26 mouse cellular contexts compared by ENCODE assay signal in genomic region chr7:143187181-143187580, GRCm38 (mm10).
DNase-seq lines count a peak whose midpoint lies in the region; ATAC-seq lines count a peak whose summit lies in the region.
"Had no signal": no experiment of that assay in that cellular context is flagged by ENCODE, and none has a peak within 500 bp of the region (broad histone marks: within the 10 kb centered on the region; RNA-seq: fewer than 3 reads in every experiment).

No protein-coding gene starts in this region.

- H3K36me3 ChIP-seq in intestine, embryonic 14.5 days (ENCODE audit: control insufficient read depth, insufficient read depth, low read length), result no peaks in the 10 kb centered on the region
- no peaks in the 10 kb centered on the region for H3K36me3 ChIP-seq in intestine, embryonic 15.5 days
- H3K36me3 ChIP-seq in lung, embryonic 16.5 days (ENCODE audit: control insufficient read depth, insufficient read depth, low read length), result no peaks in the 10 kb centered on the region
- no peaks in the 10 kb centered on the region for H3K36me3 ChIP-seq in midbrain, embryonic 10.5 days
- H3K36me3 ChIP-seq: embryonic facial prominence, embryonic 10.5 days; embryonic facial prominence, embryonic 13.5 days; forebrain, embryonic 12.5 days; forebrain, embryonic 15.5 days; hindbrain, embryonic 13.5 days had no signal

- H3K9ac ChIP-seq in intestine, embryonic 14.5 days (ENCODE audit: low read length), result no peak overlapping the region
- no peak overlapping the region for H3K9ac ChIP-seq in intestine, embryonic 15.5 days
- H3K9ac ChIP-seq in lung, embryonic 16.5 days (ENCODE audit: low read length), result no peak overlapping the region
- H3K9ac ChIP-seq: embryonic facial prominence, embryonic 13.5 days; forebrain, embryonic 12.5 days; forebrain, embryonic 15.5 days; hindbrain, embryonic 13.5 days had no signal

- intact Hi-C loops in heart, postnatal 14 days (cut with DNase I), result no loop called here

- H3K9me3 ChIP-seq in intestine, embryonic 14.5 days (ENCODE audit: control insufficient read depth, low read length), result no peaks in the 10 kb centered on the region
- no peaks in the 10 kb centered on the region for H3K9me3 ChIP-seq in intestine, embryonic 15.5 days
- no peaks in the 10 kb centered on the region for H3K9me3 ChIP-seq in lung, embryonic 16.5 days (ENCODE audit: control insufficient read depth, low read length)
- H3K9me3 ChIP-seq in midbrain, embryonic 10.5 days (replicated peaks), result no peaks in the 10 kb centered on the region
- H3K9me3 ChIP-seq: embryonic facial prominence, embryonic 10.5 days; embryonic facial prominence, embryonic 13.5 days; forebrain, embryonic 12.5 days; forebrain, embryonic 15.5 days; hindbrain, embryonic 13.5 days had no signal

- no peak overlapping the region for H3K27ac ChIP-seq in intestine, embryonic 14.5 days (ENCODE audit: low read depth)
- no peak overlapping the region for H3K27ac ChIP-seq in intestine, embryonic 15.5 days
- peak overlapping the region; percentile 66 for H3K27ac ChIP-seq in lung, embryonic 16.5 days (ENCODE audit: low read length)
- H3K27ac ChIP-seq in midbrain, embryonic 10.5 days (replicated peaks), result no peak overlapping the region
- H3K27ac ChIP-seq: embryonic facial prominence, embryonic 10.5 days; embryonic facial prominence, embryonic 13.5 days; forebrain, embryonic 12.5 days; forebrain, embryonic 15.5 days; heart, adult 2 months; hindbrain, embryonic 13.5 days had no signal

- no peak overlapping the region for H3K4me3 ChIP-seq in intestine, embryonic 14.5 days (ENCODE audit: low read depth, low read length)
- H3K4me3 ChIP-seq in intestine, embryonic 15.5 days (replicated peaks), result no peak overlapping the region
- H3K4me3 ChIP-seq in lung, embryonic 16.5 days (ENCODE audit: low read length), result no peak overlapping the region
- H3K4me3 ChIP-seq in midbrain, embryonic 10.5 days, result no peak overlapping the region
- H3K4me3 ChIP-seq: embryonic facial prominence, embryonic 10.5 days; embryonic facial prominence, embryonic 13.5 days; erythroblast, embryonic 14.5 days; forebrain, embryonic 12.5 days; forebrain, embryonic 15.5 days; heart, adult 2 months; hindbrain, embryonic 13.5 days had no signal

- no peak for ATAC-seq in intestine, embryonic 14.5 days (replicated peaks; ENCODE audit: low FRiP score, low TSS enrichment, low read depth)
- no peak for ATAC-seq in intestine, embryonic 15.5 days
- ATAC-seq in lung, embryonic 16.5 days (ENCODE audit: low read depth), result no peak
- ATAC-seq: activated CD4-positive, CD25-positive, alpha-beta regulatory T cell, adult 4 months; forebrain, embryonic 15.5 days; hindbrain, embryonic 16.5 days had no signal

- 91% methylated on average over 3 of the region's 3 CpGs for WGBS in intestine, embryonic 14.5 days
- 93% methylated on average over 3 of the region's 3 CpGs for WGBS in intestine, embryonic 15.5 days
- 71% methylated on average over 3 of the region's 3 CpGs for WGBS in lung, embryonic 16.5 days
- 85% methylated on average over 3 of the region's 3 CpGs for WGBS in midbrain, embryonic 10.5 days

- no peak overlapping the region for H3K4me2 ChIP-seq in intestine, embryonic 14.5 days (ENCODE audit: low read length)
- no peak overlapping the region for H3K4me2 ChIP-seq in intestine, embryonic 15.5 days (replicated peaks)
- no peak overlapping the region for H3K4me2 ChIP-seq in lung, embryonic 16.5 days (ENCODE audit: low read depth, low read length)
- H3K4me2 ChIP-seq: embryonic facial prominence, embryonic 13.5 days; forebrain, embryonic 12.5 days; forebrain, embryonic 15.5 days; heart, embryonic 11.5 days; hindbrain, embryonic 13.5 days had no signal

- DNase-seq in heart, adult 11 months, result peak; percentile 72
- DNase-seq in heart, postnatal 14 days, result no peak
- peak; percentile 49 for DNase-seq in intestine, embryonic 14.5 days (ENCODE audit: low spot score)
- DNase-seq in lung, postnatal 10 days, result no peak
- no peak for DNase-seq in midbrain, embryonic 10.5 days (ENCODE audit: low spot score)
- DNase-seq: adrenal gland, adult 8-10 months; adrenal gland, postnatal 25 days; cerebellum, adult 11-12 months; cerebellum, adult 8-10 months; cerebellum, postnatal 10 days; cerebellum, postnatal 36 days; embryo, embryonic 11 days; gastrocnemius, postnatal 25 days; heart, postnatal 4 days had no signal

- no peaks in the 10 kb centered on the region for H3K4me1 ChIP-seq in intestine, embryonic 14.5 days (replicated peaks; ENCODE audit: control insufficient read depth, insufficient read depth, low read length)
- peaks cover 4% of the 10 kb centered on the region; the same call in 1 of the 2 replicates for H3K4me1 ChIP-seq in intestine, embryonic 15.5 days (replicated peaks)
- peaks cover 13% of the 10 kb centered on the region; the same call in 1 of the 2 replicates for H3K4me1 ChIP-seq in lung, embryonic 16.5 days (replicated peaks; ENCODE audit: control insufficient read depth, insufficient read depth, low read length)
- H3K4me1 ChIP-seq in midbrain, embryonic 10.5 days, result peaks cover 7% of the 10 kb centered on the region
- H3K4me1 ChIP-seq: embryonic facial prominence, embryonic 13.5 days; forebrain, embryonic 15.5 days had no signal

- H3K27me3 ChIP-seq in intestine, embryonic 14.5 days (replicated peaks; ENCODE audit: control insufficient read depth, insufficient read depth, low read length), result no peaks in the 10 kb centered on the region
- no peaks in the 10 kb centered on the region for H3K27me3 ChIP-seq in intestine, embryonic 15.5 days (replicated peaks)
- no peaks in the 10 kb centered on the region for H3K27me3 ChIP-seq in lung, embryonic 16.5 days (ENCODE audit: control insufficient read depth, insufficient read depth, low read depth, low read length)
- no peaks in the 10 kb centered on the region; the same call in 1 of the 2 replicates for H3K27me3 ChIP-seq in midbrain, embryonic 10.5 days (ENCODE audit: low read depth, poor library complexity, severe bottlenecking)
- H3K27me3 ChIP-seq: embryonic facial prominence, embryonic 13.5 days; forebrain, embryonic 15.5 days; hindbrain, embryonic 13.5 days had no signal

Comparison
In these comparisons a context has a peak if more than half of its experiments do, and no peak if none do; other contexts are left out.
1. DNase-seq: peak in heart, adult 11 months (single experiment) and intestine, embryonic 14.5 days (single experiment); none in heart, postnatal 14 days (0 of 2), lung, postnatal 10 days (single experiment) and midbrain, embryonic 10.5 days (single experiment).